Mouse (Mus musculus): ENCODE results near the gene Hs3st4. TPM values are rescaled to one million over a fixed set of nuclear protein-coding genes. Genes with fewer than 3 reads are reported as not detected.

Hs3st4 gene
- total and polyA plus RNA-seq, 2 experiments from 2014 or later = 17.3 to 31.8 TPM

DNA sequence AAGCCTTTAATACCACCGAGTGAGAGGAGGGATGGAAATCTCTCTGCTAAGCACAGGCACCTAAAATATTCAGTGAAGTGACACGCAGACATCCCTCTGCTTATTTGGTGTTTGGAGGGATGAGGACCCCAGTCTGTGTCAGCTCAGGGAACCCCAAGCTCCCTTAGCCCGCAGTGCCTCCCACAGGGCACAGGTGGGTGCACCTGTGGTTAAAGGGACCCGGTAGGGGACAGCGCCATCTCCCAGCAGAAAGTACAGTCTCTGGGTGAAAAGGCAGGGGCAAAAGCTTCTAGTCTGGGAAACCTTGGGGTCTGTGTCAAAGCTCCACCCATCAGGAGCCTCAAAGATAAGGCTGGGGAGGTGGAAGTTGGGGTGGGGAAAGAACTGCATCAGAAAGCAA, 659 bp upstream of the Hs3st4 start:
- Histone ChIP-seq H3K4me3 (ENCODE audit: low read depth, low read length) (peak overlapping the region; percentile 69), H3K27me3 (ENCODE audit: insufficient read depth, low read length) (peaks cover 23% of the 10 kb centered on the region), H3K27ac (ENCODE audit: low read depth, low read length) (no peak overlapping the region), H3K9me3 (ENCODE audit: low read length) (no peaks in the 10 kb centered on the region), H3K4me1 (ENCODE audit: insufficient read depth) (no peaks in the 10 kb centered on the region), H3K36me3 (ENCODE audit: insufficient read depth) (no peaks in the 10 kb centered on the region), H3K9ac (peak overlapping the region; percentile 22; the same call in 1 of the 2 replicates), H3K4me2 (ENCODE audit: low read depth) (peak overlapping the region; percentile 90)
- TF ChIP-seq CTCF (IDR thresholded peaks at IDR 0.05; ENCODE audit: low read depth) = peak; percentile 55
- 2% methylated on average over 5 of the region's 5 CpGs for WGBS
- peak; percentile 37 for DNase-seq
- peak; percentile 70 for ATAC-seq

GRCm38 (mm10) chr7:123983177-123984046, 743 bp downstream of the Hs3st4 start:
- Histone ChIP-seq H3K4me1 (ENCODE audit: insufficient read depth) (no peaks in the 10 kb centered on the region), H3K9me3 (ENCODE audit: low read length) (no peaks in the 10 kb centered on the region), H3K27me3 (ENCODE audit: insufficient read depth, low read length) (peaks cover 26% of the 10 kb centered on the region), H3K9ac (peak overlapping the region; percentile 57), H3K27ac (ENCODE audit: low read depth, low read length) (peak overlapping the region; percentile 57), H3K4me2 (ENCODE audit: low read depth) (peak overlapping the region; percentile 90), H3K36me3 (ENCODE audit: insufficient read depth) (no peaks in the 10 kb centered on the region), H3K4me3 (ENCODE audit: low read depth, low read length) (peak overlapping the region; percentile 69)
- no peak for TF ChIP-seq CTCF (IDR thresholded peaks at IDR 0.05; ENCODE audit: low read depth)
- DNase-seq (no peak), ATAC-seq (peak; percentile 36; the same call in 1 of the 2 replicates)
- WGBS = under 1% methylated on average over 66 of the region's 97 CpGs

GRCm38 (mm10) chr7:123992121-123992520, 9.5 kb downstream of the Hs3st4 start:
- WGBS = 59% methylated on average over 3 of the region's 3 CpGs

GRCm38 (mm10) chr7:123997266-123997665, 14.6 kb downstream of the Hs3st4 start:
- Histone ChIP-seq H3K27ac (ENCODE audit: low read depth, low read length) (no peak overlapping the region), H3K9me3 (ENCODE audit: low read length) (no peaks in the 10 kb centered on the region), H3K36me3 (ENCODE audit: insufficient read depth) (no peaks in the 10 kb centered on the region), H3K4me3 (ENCODE audit: low read depth, low read length) (no peak overlapping the region), H3K27me3 (ENCODE audit: insufficient read depth, low read length) (no peaks in the 10 kb centered on the region), H3K4me1 (ENCODE audit: insufficient read depth) (no peaks in the 10 kb centered on the region; the same call in 1 of the 2 replicates), H3K4me2 (ENCODE audit: low read depth) (no peak overlapping the region), H3K9ac (no peak overlapping the region)
- TF ChIP-seq CTCF (IDR thresholded peaks at IDR 0.05; ENCODE audit: low read depth) = peak; percentile 40; the same call in 1 of the 2 replicates
- WGBS = 50% methylated on average over 3 of the region's 3 CpGs
- DNase-seq (no peak), ATAC-seq (no peak)

More at GRCm38 (mm10) chr7:123992121-123992520, 9.5 kb downstream of the Hs3st4 start:
- H3K36me3 ChIP-seq (ENCODE audit: insufficient read depth) = no peaks in the 10 kb centered on the region
- ATAC-seq (no peak), DNase-seq (no peak)
- H3K9ac ChIP-seq = no peak overlapping the region
- no peaks in the 10 kb centered on the region for H3K9me3 ChIP-seq (ENCODE audit: low read length)
- H3K4me2 ChIP-seq (ENCODE audit: low read depth) = no peak overlapping the region
- no peak overlapping the region for H3K27ac ChIP-seq (ENCODE audit: low read depth, low read length)
- no peak for TF ChIP-seq CTCF (IDR thresholded peaks at IDR 0.05; ENCODE audit: low read depth)
- H3K27me3 ChIP-seq (ENCODE audit: insufficient read depth, low read length) = peaks cover 2% of the 10 kb centered on the region; the same call in 1 of the 2 replicates
- H3K4me3 ChIP-seq (ENCODE audit: low read depth, low read length) = no peak overlapping the region
- H3K4me1 ChIP-seq (ENCODE audit: insufficient read depth) = no peaks in the 10 kb centered on the region

GRCm38 (mm10) chr7:123998601-123999000, 15.9 kb downstream of the Hs3st4 start:
- DNase-seq (peak; percentile 38), ATAC-seq (no peak)
- Histone ChIP-seq H3K9ac (no peak overlapping the region), H3K27ac (ENCODE audit: low read depth, low read length) (no peak overlapping the region), H3K27me3 (ENCODE audit: insufficient read depth, low read length) (no peaks in the 10 kb centered on the region), H3K9me3 (ENCODE audit: low read length) (no peaks in the 10 kb centered on the region), H3K4me1 (ENCODE audit: insufficient read depth) (no peaks in the 10 kb centered on the region; the same call in 1 of the 2 replicates), H3K4me2 (ENCODE audit: low read depth) (no peak overlapping the region), H3K36me3 (ENCODE audit: insufficient read depth) (no peaks in the 10 kb centered on the region), H3K4me3 (ENCODE audit: low read depth, low read length) (no peak overlapping the region)
- WGBS = 56% methylated on average over 7 of the region's 7 CpGs
- TF ChIP-seq CTCF (IDR thresholded peaks at IDR 0.05; ENCODE audit: low read depth) = no peak

DNA sequence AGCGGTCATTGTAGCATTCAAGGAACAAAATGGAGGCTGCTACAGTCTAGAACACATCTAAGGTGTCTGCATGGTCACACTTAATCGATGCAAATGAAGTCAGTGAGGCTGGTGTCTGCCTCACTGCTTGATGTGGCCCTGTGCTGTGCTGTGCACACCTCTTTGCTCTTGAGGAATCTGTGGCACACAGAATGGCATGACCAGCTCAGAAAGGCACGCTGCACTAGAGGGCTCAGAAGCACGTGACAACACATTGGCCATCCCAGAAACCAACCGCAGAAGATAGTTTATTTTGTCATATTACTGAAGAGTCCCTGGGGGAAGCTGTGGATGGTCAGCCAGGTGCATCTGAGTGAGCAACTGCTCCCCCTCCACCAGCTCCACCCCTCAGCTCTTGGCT, 44.2 kb downstream of the Hs3st4 start:
- TF ChIP-seq CTCF (IDR thresholded peaks at IDR 0.05; ENCODE audit: low read depth) = no peak
- Histone ChIP-seq H3K9me3 (ENCODE audit: low read length) (no peaks in the 10 kb centered on the region), H3K9ac (no peak overlapping the region), H3K27me3 (ENCODE audit: insufficient read depth, low read length) (no peaks in the 10 kb centered on the region), H3K4me1 (ENCODE audit: insufficient read depth) (no peaks in the 10 kb centered on the region), H3K36me3 (ENCODE audit: insufficient read depth) (no peaks in the 10 kb centered on the region), H3K4me3 (ENCODE audit: low read depth, low read length) (no peak overlapping the region), H3K4me2 (ENCODE audit: low read depth) (no peak overlapping the region), H3K27ac (ENCODE audit: low read depth, low read length) (no peak overlapping the region)
- ATAC-seq = no peak
- 88% methylated on average over 5 of the region's 5 CpGs for WGBS
- no peak for DNase-seq

- DNase-seq (no peak), ATAC-seq (no peak)
- WGBS = 37% methylated on average over 2 of the region's 2 CpGs
Observed at GRCm38 (mm10) chr7:124032236-124032635, 49.6 kb downstream of the Hs3st4 start.

More at GRCm38 (mm10) chr7:124032236-124032635, 49.6 kb downstream of the Hs3st4 start:
- H3K9ac ChIP-seq = no peak overlapping the region
- H3K27ac ChIP-seq (ENCODE audit: low read depth, low read length) = no peak overlapping the region
- no peaks in the 10 kb centered on the region for H3K9me3 ChIP-seq (ENCODE audit: low read length)
- no peaks in the 10 kb centered on the region for H3K27me3 ChIP-seq (ENCODE audit: insufficient read depth, low read length)
- H3K36me3 ChIP-seq (ENCODE audit: insufficient read depth) = no peaks in the 10 kb centered on the region
- H3K4me3 ChIP-seq (ENCODE audit: low read depth, low read length) = no peak overlapping the region
- no peaks in the 10 kb centered on the region for H3K4me1 ChIP-seq (ENCODE audit: insufficient read depth)
- H3K4me2 ChIP-seq (ENCODE audit: low read depth) = no peak overlapping the region
- TF ChIP-seq CTCF (IDR thresholded peaks at IDR 0.05; ENCODE audit: low read depth) = no peak
